In genomic region chr16:33583881-33584454, GRCm38 (mm10) we compare ENCODE assay signal across 8 mouse cellular contexts.
DNase-seq lines count a peak whose midpoint lies in the region; ATAC-seq and TF ChIP-seq lines count a peak whose summit lies in the region.

No protein-coding gene starts in this region.

- 14% methylated on average over 18 of the region's 19 CpGs for WGBS in heart, embryonic 11.5 days (ENCODE audit: insufficient replicate concordance)
- 24% methylated on average over 19 of the region's 19 CpGs for WGBS in kidney, adult 2 months
- WGBS in lung, embryonic 14.5 days = 9% methylated on average over 19 of the region's 19 CpGs

- no peak for ATAC-seq in heart, embryonic 11.5 days (replicated peaks; ENCODE audit: insufficient number of reproducible peaks, low FRiP score, low TSS enrichment)
- ATAC-seq in lung, embryonic 14.5 days (ENCODE audit: insufficient read depth) = peak; percentile 4; the same call in 1 of the 2 replicates
- peak; percentile 31 for ATAC-seq in neutrophil, adult 5-6 weeks (ENCODE audit: extremely low read depth, insufficient number of reproducible peaks, low FRiP score, poor library complexity, severe bottlenecking)

- DNase-seq in B cell, adult 2 months = peak; percentile 53 to 54
- DNase-seq in kidney, adult 2 months = peak; percentile 89
- DNase-seq in lung, embryonic 14.5 days = peak; percentile 72
- no peak for DNase-seq in ovary, postnatal 10 days (ENCODE audit: low spot score)
- no peak for DNase-seq in ovary, postnatal 14 days (ENCODE audit: low spot score)

- peak overlapping the region; percentile 24 for H3K4me3 ChIP-seq in brown adipose tissue, adult 24 weeks (ENCODE audit: insufficient read depth, low read depth, low read length)
- H3K4me3 ChIP-seq in heart, embryonic 11.5 days (ENCODE audit: low read depth, low read length) = peak overlapping the region; percentile 30
- 0 out of 2 replicates have a peak overlapping the region, but pooled peaks have one; percentile 1 for H3K4me3 ChIP-seq in kidney, adult 2 months (ENCODE audit: insufficient read depth, low read depth, low read length)
- H3K4me3 ChIP-seq in lung, embryonic 14.5 days (ENCODE audit: low read depth, low read length) = peak overlapping the region; percentile 10; the same call in 1 of the 2 replicates

- no peak for TF ChIP-seq CTCF in kidney, adult 2 months (conservative IDR thresholded peaks at IDR 0.05; ENCODE audit: insufficient read depth, insufficient read length, low read depth, low read length)
- no peak for TF ChIP-seq CTCF in lung, embryonic 14.5 days (IDR thresholded peaks at IDR 0.05; ENCODE audit: low read depth)

- peaks cover 30% of the 10 kb centered on the region for H3K4me1 ChIP-seq in brown adipose tissue, adult 24 weeks (ENCODE audit: control insufficient read depth, insufficient read depth, insufficient read length, low read length)
- H3K4me1 ChIP-seq in heart, embryonic 11.5 days (ENCODE audit: control insufficient read depth, insufficient read depth, low read length) = peaks cover 48% of the 10 kb centered on the region
- H3K4me1 ChIP-seq in kidney, adult 2 months (ENCODE audit: control insufficient read depth, insufficient read depth, low read length) = peaks cover 5% of the 10 kb centered on the region; the same call in 1 of the 2 replicates
- H3K4me1 ChIP-seq in lung, embryonic 14.5 days (ENCODE audit: insufficient read depth) = peaks cover 43% of the 10 kb centered on the region

- H3K27ac ChIP-seq in brown adipose tissue, adult 24 weeks (replicated peaks; ENCODE audit: low read depth, low read length) = peak overlapping the region; percentile 81
- peak overlapping the region; percentile 84 for H3K27ac ChIP-seq in heart, embryonic 11.5 days (ENCODE audit: low read depth, low read length)
- H3K27ac ChIP-seq in kidney, adult 2 months (ENCODE audit: insufficient read depth, low read depth, low read length) = peak overlapping the region; percentile 85
- peak overlapping the region; percentile 97 for H3K27ac ChIP-seq in lung, embryonic 14.5 days (ENCODE audit: low read depth)

- peak overlapping the region; percentile 65 for H3K9ac ChIP-seq in heart, embryonic 11.5 days (ENCODE audit: low read depth, low read length)
- H3K9ac ChIP-seq in lung, embryonic 14.5 days = peak overlapping the region; percentile 1; the same call in 1 of the 2 replicates

- H3K9me3 ChIP-seq in heart, embryonic 11.5 days (replicated peaks; ENCODE audit: control insufficient read depth, low read length) = no peaks in the 10 kb centered on the region
- H3K9me3 ChIP-seq in lung, embryonic 14.5 days (ENCODE audit: low read depth, low read length) = no peaks in the 10 kb centered on the region

- H3K4me2 ChIP-seq in heart, embryonic 11.5 days = peak overlapping the region; percentile 61
- peak overlapping the region; percentile 54 for H3K4me2 ChIP-seq in lung, embryonic 14.5 days

- no peak for TF ChIP-seq POLR2A in kidney, adult 2 months (IDR thresholded peaks at IDR 0.05; ENCODE audit: low read depth, low read length)

- no peaks in the 10 kb centered on the region for H3K36me3 ChIP-seq in heart, embryonic 11.5 days (ENCODE audit: control insufficient read depth, insufficient read depth, low read length)
- no peaks in the 10 kb centered on the region for H3K36me3 ChIP-seq in kidney, adult 2 months (ENCODE audit: control insufficient read depth, insufficient read depth, low read length)
- no peaks in the 10 kb centered on the region for H3K36me3 ChIP-seq in lung, embryonic 14.5 days (ENCODE audit: insufficient read depth)

- H3K27me3 ChIP-seq in heart, embryonic 11.5 days (ENCODE audit: control insufficient read depth, insufficient read depth, low read length) = no peaks in the 10 kb centered on the region
- no peaks in the 10 kb centered on the region for H3K27me3 ChIP-seq in kidney, adult 2 months (replicated peaks; ENCODE audit: control insufficient read depth, insufficient read depth, low read length)
- H3K27me3 ChIP-seq in lung, embryonic 14.5 days (ENCODE audit: insufficient read depth, low read length) = no peaks in the 10 kb centered on the region

Comparison
In these comparisons a context has a peak if more than half of its experiments do, and no peak if none do; other contexts are left out.
1. DNase-seq: peak in B cell, adult 2 months (2 of 2), kidney, adult 2 months (single experiment) and lung, embryonic 14.5 days (single experiment); none in ovary, postnatal 10 days (single experiment) and ovary, postnatal 14 days (single experiment).
2. Peak in every context shown above with its lines, with median percentiles within 50 percentile points of each other: H3K27ac ChIP-seq and H3K4me3 ChIP-seq.